Mouse (Mus musculus) heart, embryonic 10.5 days (tissue): ENCODE data around the gene Nsun2. TPM values are rescaled to one million over a fixed set of nuclear protein-coding genes. Genes with fewer than 3 reads are reported as not detected.

Source experiments
- DNase-seq: peaks from one replicate; pipeline ENCODE4 v3.0.0-alpha.2; 2017; ENCODE audit warnings: low spot score
- H3K27ac ChIP-seq: fragments of 300-500 bp; sonication (generic); 2 replicates; pipeline ENCODE4 v1.5.1; 2016; ENCODE audit warnings: mild to moderate bottlenecking
- H3K27me3 ChIP-seq: fragments of 300-500 bp; sonication (generic); 2 replicates; pipeline ENCODE4 v1.6.1; 2016; ENCODE audit warnings: mild to moderate bottlenecking; ENCODE audit not compliant: poor library complexity, insufficient read depth, severe bottlenecking
- H3K36me3 ChIP-seq: fragments of 300-500 bp; sonication (generic); 2 replicates; pipeline ENCODE4 v1.6.1; 2016; ENCODE audit warnings: mild to moderate bottlenecking, moderate library complexity
- H3K4me1 ChIP-seq: fragments of 300-500 bp; sonication (generic); 2 replicates; pipeline ENCODE4 v1.6.1; 2016; ENCODE audit warnings: mild to moderate bottlenecking
- H3K4me3 ChIP-seq: fragments of 300-500 bp; sonication (generic); 2 replicates; pipeline ENCODE4 v1.5.1; 2016; ENCODE audit warnings: mild to moderate bottlenecking, moderate library complexity
- H3K9me3 ChIP-seq: fragments of 300-500 bp; sonication (generic); 2 replicates; pipeline ENCODE4 v1.6.1; 2016; ENCODE audit warnings: mild to moderate bottlenecking, moderate library complexity
- WGBS: fragments of 180-500 bp; shearing (Covaris S2); methylation state at CpG from one replicate; pipeline ENCODE4 v1.1.7; 2016; 5-methylcytosine and 5-hydroxymethylcytosine counted together
- polyA plus RNA-seq: library from polyadenylated mRNA; unstranded; fragments of >200 nt; fragmentation: Nextera tagmentation; extraction: Ambion mirVana; gene quantifications from 2 replicates; pipeline ENCODE4 v1.2.1, GENCODE M21; 2016

The Nsun2 gene
- polyA plus RNA-seq, 1 experiment from 2014 or later: 140 TPM

DNA sequence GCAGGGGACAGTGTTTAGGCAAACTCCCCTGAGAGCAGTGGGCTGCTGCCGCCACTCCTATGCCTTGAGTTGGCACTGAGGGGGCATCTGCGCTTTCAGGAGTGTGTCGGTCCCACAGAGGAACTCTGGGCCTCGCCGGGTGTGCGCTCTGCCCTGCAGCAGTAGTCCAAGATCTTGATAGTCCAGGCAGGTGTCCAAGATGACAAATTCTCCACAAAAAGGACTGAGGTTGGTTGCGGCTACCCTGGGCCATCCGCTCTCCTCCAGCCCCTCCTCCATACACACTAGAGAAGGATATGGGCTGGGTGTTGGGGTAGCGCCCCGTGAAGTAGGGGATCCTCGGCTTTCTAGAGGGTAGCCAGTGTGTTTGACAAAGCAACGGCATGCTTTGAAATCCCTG, 10.0 kb downstream of the Nsun2 start:
- Histone ChIP-seq H3K4me1 (peaks cover 56% of the 10 kb centered on the region), H3K9me3 (no peaks in the 10 kb centered on the region), H3K36me3 (no peaks in the 10 kb centered on the region), H3K27me3 (no peaks in the 10 kb centered on the region), H3K27ac (peak overlapping the region; percentile 85), H3K4me3 (peak overlapping the region; percentile 48)
- WGBS: 42% methylated on average over 12 of the region's 12 CpGs
- no peak for DNase-seq

DNA sequence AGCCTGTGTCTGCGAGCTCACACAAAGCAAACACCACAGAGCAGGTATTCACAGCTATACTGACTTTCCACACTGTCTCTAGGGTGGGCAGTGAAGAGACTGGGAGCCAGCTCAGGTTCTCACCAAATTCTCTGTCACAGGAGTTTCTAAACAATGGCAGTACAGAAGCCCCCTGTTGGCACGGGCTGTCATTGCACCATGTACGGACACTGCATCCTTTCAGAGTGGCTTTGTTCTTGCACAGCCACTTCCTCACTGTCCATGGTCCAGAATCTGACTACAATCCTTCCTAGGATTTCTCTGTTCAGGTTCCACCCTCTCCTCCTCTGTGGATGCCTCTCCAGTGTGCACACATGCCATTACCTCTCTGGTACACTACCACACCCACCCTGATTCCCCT, 11.5 kb downstream of the Nsun2 start:
- Histone ChIP-seq H3K4me3 (no peak overlapping the region), H3K9me3 (no peaks in the 10 kb centered on the region), H3K36me3 (no peaks in the 10 kb centered on the region), H3K27me3 (no peaks in the 10 kb centered on the region), H3K27ac (no peak overlapping the region; the same call in 1 of the 2 replicates), H3K4me1 (peaks cover 42% of the 10 kb centered on the region)
- no peak for DNase-seq
- 23% methylated on average over 3 of the region's 3 CpGs for WGBS

DNA sequence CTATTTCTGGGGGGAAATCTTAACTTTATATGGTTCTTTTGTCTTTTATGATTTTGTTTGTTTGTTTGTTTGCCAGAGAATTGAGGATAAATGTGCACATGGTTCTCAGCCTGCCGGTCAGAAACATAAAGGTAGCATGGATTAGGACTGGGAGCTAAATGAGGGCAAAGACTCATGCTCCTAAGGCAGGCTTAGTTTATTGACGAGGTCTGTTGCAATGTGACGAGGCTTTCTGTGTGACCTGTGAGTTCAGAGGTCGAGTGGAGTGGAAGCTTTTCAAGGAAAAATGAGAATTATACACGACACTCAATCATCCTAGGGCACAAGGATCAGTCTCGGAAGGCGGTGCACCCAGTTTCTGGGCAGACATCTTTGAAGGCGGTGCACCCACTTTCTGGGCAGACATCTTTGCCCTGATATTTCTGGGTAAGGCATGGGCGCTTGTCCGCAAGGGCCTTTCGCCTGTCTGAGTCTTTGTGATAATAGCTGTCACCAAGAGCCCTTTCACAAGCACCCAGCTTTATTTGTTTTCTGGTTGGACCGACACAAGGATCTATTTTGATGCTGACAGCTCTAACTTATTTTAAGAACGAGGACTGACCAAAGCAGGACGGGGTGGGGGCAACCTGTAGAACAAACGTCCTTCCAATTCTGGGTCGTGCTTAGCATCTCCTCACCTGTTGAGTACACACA, 14.1 kb downstream of the Nsun2 start:
- Histone ChIP-seq H3K4me3 (no peak overlapping the region), H3K27me3 (no peaks in the 10 kb centered on the region), H3K27ac (no peak overlapping the region), H3K4me1 (peaks cover 20% of the 10 kb centered on the region), H3K9me3 (no peaks in the 10 kb centered on the region), H3K36me3 (no peaks in the 10 kb centered on the region)
- 52% methylated on average over 16 of the region's 16 CpGs for WGBS
- DNase-seq: peak; percentile 42

DNA sequence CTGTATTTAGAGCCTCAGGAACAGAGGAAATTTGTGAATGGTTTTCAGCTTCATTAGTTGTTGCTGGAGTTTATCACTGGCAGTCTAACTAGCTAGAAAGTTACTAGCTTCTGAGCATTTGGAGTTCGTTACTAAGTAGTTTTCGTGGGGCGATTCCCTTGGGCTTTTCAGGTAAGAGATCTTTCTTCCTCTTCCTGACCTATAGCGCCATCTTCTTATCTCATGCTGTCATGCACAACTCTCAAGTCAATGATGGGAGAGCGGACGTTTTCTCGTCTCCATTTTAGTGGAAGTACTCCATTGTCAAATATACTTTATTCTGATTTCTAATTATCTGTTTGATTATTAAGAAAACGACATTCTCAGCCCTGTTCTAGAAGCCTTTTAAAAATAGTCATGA, 16.4 kb downstream of the Nsun2 start:
- WGBS: 39% methylated on average over 8 of the region's 8 CpGs

DNA sequence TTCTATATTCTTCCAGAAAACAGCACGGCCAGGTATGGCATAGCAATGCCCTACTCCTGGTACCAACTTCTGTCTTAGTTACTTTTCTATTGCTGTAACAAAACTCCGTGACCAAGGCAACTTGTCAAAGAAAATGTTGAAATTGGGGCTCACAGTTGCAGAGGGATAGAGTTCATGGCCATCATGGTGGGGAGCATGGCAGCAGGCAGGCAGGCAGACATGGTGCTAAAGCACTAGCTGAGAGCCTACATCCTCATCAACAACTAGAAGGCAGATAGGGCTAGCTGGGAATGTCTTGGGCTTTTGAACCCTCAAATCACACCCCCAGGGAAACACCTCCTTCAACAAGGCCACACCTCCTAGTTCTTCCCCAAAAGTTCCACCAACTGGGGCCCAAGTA, 17.3 kb downstream of the Nsun2 start:
- peak; percentile 63 for DNase-seq
- Histone ChIP-seq H3K4me3 (no peak overlapping the region), H3K9me3 (no peaks in the 10 kb centered on the region), H3K27ac (no peak overlapping the region), H3K36me3 (no peaks in the 10 kb centered on the region), H3K4me1 (peaks cover 4% of the 10 kb centered on the region; the same call in 1 of the 2 replicates), H3K27me3 (no peaks in the 10 kb centered on the region)
- WGBS: 79% methylated on average over 2 of the region's 2 CpGs

More for the DNA sequence above, 16.4 kb downstream of the Nsun2 start:
- Histone ChIP-seq H3K27ac (no peak overlapping the region), H3K4me1 (peaks cover 4% of the 10 kb centered on the region; the same call in 1 of the 2 replicates), H3K4me3 (no peak overlapping the region), H3K9me3 (no peaks in the 10 kb centered on the region), H3K36me3 (no peaks in the 10 kb centered on the region), H3K27me3 (no peaks in the 10 kb centered on the region)
- DNase-seq: peak; percentile 10

DNA sequence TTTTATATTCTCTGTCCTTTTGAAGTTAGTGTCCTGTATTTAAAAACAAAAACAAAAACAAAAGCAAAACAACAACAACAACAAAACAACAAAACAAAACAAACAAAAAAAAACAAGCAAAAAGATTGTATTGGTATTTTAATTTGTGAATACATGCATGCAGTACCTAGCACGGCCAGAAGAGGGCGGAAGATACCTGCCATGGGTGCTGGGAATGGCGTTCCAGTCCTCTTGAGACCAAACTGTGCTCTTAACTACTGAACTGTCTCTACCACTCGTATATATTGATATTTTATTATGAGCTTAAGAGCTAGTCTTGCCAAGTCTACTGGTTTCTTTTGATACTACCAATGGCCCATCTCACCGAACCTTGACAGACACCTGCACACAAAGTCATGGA, 19.5 kb downstream of the Nsun2 start:
- 19% methylated on average over 5 of the region's 5 CpGs for WGBS
- Histone ChIP-seq H3K27me3 (no peaks in the 10 kb centered on the region), H3K27ac (no peak overlapping the region), H3K4me3 (no peak overlapping the region), H3K36me3 (no peaks in the 10 kb centered on the region), H3K9me3 (no peaks in the 10 kb centered on the region), H3K4me1 (no peaks in the 10 kb centered on the region)
- DNase-seq: peak; percentile 73

DNA sequence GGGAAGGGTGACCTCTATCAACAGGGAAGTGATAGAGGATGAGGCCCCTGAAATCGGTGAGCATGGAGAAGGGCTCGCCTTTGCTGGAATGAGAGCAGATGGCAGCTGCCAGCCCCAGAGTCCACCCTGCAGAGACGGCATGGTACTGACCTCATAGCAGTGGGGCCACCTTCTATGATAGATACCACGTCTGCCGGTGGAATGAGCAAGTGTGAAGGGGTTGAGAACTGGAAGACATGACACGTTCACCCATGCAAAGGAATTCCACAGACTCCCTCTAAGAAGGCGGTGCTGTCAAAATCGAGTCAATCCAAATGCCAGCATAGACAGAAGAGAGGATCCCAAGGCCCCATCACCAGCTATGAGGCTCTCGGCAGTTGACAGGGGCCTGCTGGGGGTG, 20.7 kb downstream of the Nsun2 start:
- H3K36me3 ChIP-seq: no peaks in the 10 kb centered on the region
- H3K4me1 ChIP-seq: no peaks in the 10 kb centered on the region
- no peak overlapping the region for H3K4me3 ChIP-seq
- H3K27ac ChIP-seq: no peak overlapping the region
- H3K27me3 ChIP-seq: no peaks in the 10 kb centered on the region
- 70% methylated on average over 9 of the region's 9 CpGs for WGBS
- peak; percentile 71 for DNase-seq
- no peaks in the 10 kb centered on the region for H3K9me3 ChIP-seq

DNA sequence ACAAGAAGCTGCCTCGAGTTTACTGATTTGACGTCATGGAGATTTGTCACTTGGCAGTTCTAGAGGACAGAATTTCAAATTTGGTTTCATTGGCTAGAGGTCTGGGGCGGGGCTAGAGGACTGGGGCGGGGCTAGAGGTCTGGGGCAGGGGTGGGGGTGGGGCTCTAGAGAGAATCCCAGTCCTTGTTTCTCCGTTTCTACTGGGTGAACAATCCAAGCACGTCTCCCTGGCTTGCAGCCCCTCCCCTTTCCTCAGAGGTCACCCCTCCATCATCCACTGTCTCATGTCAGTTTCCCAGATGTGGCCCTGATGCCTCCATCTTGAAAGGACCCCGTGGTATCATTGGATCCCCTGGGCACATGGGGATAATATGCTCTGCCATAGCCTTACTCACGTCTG, 21.5 kb downstream of the Nsun2 start:
- Histone ChIP-seq H3K4me1 (peaks cover 6% of the 10 kb centered on the region), H3K27ac (no peak overlapping the region), H3K36me3 (no peaks in the 10 kb centered on the region), H3K27me3 (no peaks in the 10 kb centered on the region), H3K9me3 (no peaks in the 10 kb centered on the region), H3K4me3 (no peak overlapping the region)
- WGBS: 27% methylated on average over 8 of the region's 8 CpGs
- peak; percentile 68 for DNase-seq

DNA sequence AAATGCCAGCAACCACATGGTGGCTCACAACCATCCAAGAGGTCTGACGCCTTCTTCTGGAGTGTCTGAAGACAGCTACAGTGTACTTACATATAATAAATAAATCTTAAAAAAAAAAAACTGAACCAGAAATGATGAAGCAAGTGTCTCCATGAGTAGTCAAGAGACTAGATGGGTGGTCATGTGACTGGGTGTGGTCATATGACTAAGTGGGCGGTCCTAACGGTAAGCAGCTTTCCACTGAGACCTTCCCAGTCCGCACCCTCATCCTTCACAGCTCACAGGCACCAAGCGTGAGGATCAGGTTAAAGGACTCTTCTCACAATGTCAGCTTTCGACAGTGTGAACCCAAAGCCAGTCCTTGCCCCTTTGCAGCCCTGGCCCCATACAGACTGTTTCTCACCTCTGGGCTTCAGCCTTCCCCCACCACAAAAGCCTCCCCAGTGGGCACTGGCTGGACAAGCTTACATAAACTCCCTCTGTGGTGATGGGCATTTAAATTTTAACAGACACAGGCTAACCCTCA, 22.5 kb downstream of the Nsun2 start:
- no peaks in the 10 kb centered on the region for H3K9me3 ChIP-seq
- no peak overlapping the region for H3K4me3 ChIP-seq
- H3K27ac ChIP-seq: no peak overlapping the region
- no peaks in the 10 kb centered on the region for H3K36me3 ChIP-seq
- WGBS: 76% methylated on average over 6 of the region's 6 CpGs
- peaks cover 6% of the 10 kb centered on the region for H3K4me1 ChIP-seq
- DNase-seq: peak; percentile 52
- H3K27me3 ChIP-seq: no peaks in the 10 kb centered on the region

DNA sequence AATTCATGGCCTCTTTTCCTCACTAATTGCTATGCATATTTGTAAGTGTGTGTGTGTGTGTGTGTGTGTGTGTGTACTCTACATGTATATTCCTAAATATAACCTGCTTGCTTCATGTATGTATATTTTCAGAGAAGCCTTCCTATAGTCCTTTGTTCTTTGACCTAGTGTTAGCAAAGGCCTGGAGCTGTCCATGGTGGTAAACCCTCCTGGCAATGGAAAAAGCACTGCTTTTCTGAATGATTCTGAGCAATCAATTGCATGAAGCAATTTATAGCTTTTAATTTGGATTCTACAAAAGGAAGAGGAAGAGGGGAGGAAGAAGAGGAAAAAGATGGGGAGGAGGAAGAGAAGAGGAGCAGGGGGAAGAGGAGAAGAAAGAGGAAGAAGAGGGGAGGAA, 23.2 kb downstream of the Nsun2 start:
- H3K4me3 ChIP-seq: no peak overlapping the region
- no peak overlapping the region for H3K27ac ChIP-seq
- H3K36me3 ChIP-seq: no peaks in the 10 kb centered on the region
- peaks cover 6% of the 10 kb centered on the region for H3K4me1 ChIP-seq
- no peaks in the 10 kb centered on the region for H3K27me3 ChIP-seq
- peak; percentile 16 for DNase-seq
- H3K9me3 ChIP-seq: no peaks in the 10 kb centered on the region

DNA sequence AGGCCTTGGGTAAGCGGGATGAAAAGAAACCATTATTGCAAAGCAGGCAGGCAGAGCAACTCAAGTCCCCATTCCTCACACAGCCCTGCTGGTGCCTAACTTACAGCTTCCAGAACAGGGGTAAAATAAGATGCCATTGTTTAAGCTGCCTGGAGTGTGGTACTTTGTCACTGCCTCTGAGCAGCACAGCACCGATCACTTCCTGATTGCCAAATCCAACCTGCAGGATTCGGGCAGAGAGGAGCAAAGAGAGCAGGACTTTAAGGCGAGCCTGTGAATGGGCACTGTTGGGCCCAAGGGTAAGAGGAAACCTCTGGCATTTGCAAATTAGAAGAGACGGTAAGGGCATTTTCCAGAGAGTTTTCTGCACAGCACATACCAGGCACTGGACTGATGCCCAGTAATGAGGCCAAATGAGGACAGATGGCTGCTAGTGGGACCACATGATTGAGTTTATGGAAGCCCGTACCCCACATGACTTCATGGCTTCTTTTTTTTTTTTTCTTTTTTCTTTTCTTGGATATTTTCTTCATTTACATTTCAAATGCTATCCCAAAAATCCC, 24.6 kb downstream of the Nsun2 start:
- Histone ChIP-seq H3K4me3 (no peak overlapping the region), H3K27me3 (no peaks in the 10 kb centered on the region), H3K27ac (no peak overlapping the region), H3K36me3 (no peaks in the 10 kb centered on the region), H3K4me1 (peaks cover 14% of the 10 kb centered on the region), H3K9me3 (no peaks in the 10 kb centered on the region)
- 77% methylated on average over 6 of the region's 6 CpGs for WGBS
- peak; percentile 66 for DNase-seq

GRCm38 (mm10) chr13:69559291-69559961, 25.9 kb downstream of the Nsun2 start:
- Histone ChIP-seq H3K9me3 (no peaks in the 10 kb centered on the region), H3K27me3 (no peaks in the 10 kb centered on the region), H3K4me1 (peaks cover 25% of the 10 kb centered on the region), H3K4me3 (no peak overlapping the region), H3K36me3 (no peaks in the 10 kb centered on the region), H3K27ac (no peak overlapping the region)
- 49% methylated on average over 13 of the region's 13 CpGs for WGBS
- DNase-seq: peak; percentile 46

GRCm38 (mm10) chr13:69562004-69562403, 28.5 kb downstream of the Nsun2 start:
- Histone ChIP-seq H3K4me1 (peaks cover 25% of the 10 kb centered on the region), H3K27ac (no peak overlapping the region), H3K4me3 (no peak overlapping the region), H3K9me3 (no peaks in the 10 kb centered on the region), H3K36me3 (no peaks in the 10 kb centered on the region), H3K27me3 (no peaks in the 10 kb centered on the region)
- DNase-seq: peak; percentile 20
- WGBS: 84% methylated on average over 9 of the region's 9 CpGs
